Mouse (Mus musculus): ENCODE results near the gene Grik3. TPM values are rescaled to one million over a fixed set of nuclear protein-coding genes. Genes with fewer than 3 reads are reported as not detected.

Gene Grik3
- total RNA-seq, 2 experiments from 2014 or later, result 64.9 to 68.8 TPM

DNA sequence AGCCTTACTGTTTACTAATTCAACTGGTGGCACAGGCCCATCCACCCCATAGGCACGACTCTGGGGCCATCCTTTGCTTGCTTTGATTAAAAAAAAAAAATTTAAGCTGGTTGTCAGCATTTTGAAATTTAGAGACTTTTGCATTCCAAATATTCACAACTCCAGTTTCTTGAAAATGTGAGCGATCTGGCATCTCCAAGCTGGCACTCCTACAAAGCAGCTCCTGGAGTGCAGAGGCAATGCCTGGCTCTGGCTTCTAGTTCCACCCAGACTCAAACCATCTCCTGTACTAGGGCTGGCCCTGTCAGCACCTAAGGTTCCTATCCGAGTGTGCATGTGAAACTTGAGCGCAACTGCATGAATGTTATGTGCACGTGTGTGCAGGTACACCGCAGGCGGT is 208.6 kb downstream of the Grik3 start:
- no peak for DNase-seq

DNA sequence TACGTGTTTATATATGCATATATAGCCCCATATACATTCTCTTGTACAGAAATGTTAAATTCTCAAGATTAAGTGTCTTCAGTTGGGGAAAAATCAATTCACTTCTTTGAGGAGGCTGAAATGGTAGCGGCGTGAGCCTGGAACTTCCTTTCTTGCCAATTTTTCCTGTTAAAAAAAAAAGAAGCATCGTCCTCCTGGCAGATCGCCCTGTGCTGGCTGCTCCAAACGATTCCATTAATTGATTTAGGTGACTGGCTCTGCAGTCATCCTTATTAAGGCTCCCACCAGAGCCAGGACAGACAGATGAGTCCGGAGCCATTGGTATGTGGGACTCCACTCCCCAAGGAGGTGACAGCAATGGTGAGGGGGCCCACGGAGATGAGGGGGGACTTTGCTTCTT is 209.8 kb downstream of the Grik3 start:
- DNase-seq, result peak; percentile 78
- intact Hi-C loops (cut with DNase I), result no loop called here

More for the DNA sequence above, 208.6 kb downstream of the Grik3 start:
- intact Hi-C loops (cut with DNase I), result no loop called here

DNA sequence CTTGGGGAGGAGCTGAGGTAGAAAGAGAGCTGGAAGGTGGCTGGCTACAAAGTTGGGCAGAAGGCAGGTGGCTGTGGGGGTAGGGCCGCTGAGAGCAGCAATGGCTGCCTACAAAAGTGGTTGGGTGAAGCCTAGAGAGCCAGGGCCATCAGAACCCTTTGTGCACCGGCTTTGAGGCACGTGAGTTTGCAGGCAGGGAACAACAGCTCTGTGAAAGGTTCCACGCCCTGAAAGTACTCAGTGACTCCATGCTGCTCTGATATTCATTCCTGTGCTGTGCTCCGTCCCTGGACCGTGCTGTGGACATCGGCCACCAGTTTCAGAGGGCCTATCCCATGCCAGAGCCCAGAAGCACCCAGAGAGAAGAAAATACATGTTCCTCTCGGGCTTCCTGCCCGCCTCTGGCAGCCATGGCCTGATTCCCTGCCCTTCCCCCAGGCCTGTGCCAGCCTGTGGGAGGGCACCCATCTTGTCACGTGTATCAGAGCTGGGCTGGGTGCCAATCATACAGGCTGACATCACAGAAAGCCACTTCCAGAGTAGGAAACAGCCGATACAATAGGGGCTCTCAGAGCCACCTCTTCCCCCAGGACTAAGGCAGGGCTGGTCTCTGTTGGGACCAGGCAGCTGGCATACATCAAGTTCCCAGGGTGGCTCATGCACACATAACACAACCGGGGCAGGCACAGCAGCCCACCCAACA is 212.3 kb downstream of the Grik3 start:
- DNase-seq, result peak; percentile 97
- intact Hi-C loops (cut with DNase I), result no loop called here

DNA sequence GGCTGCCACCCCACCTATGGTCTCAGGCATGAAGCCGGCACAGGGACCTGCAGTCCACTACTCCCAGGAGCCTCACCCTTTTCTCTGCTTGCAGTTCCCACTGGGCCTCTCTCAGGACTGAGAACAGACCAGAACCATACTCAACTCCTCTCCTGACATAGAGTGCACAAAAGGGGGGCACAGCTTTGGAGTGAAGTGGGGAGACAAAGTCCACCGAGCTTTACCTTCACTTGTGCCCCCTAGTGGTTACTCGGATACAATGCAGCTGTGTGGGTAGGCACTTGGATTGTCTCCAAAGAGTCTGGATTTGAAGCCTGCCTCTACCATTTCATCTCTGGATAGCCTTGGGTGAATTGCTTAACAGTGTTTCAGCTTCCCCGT is 212.8 kb downstream of the Grik3 start:
- intact Hi-C loops (cut with DNase I), result no loop called here
- DNase-seq, result no peak

DNA sequence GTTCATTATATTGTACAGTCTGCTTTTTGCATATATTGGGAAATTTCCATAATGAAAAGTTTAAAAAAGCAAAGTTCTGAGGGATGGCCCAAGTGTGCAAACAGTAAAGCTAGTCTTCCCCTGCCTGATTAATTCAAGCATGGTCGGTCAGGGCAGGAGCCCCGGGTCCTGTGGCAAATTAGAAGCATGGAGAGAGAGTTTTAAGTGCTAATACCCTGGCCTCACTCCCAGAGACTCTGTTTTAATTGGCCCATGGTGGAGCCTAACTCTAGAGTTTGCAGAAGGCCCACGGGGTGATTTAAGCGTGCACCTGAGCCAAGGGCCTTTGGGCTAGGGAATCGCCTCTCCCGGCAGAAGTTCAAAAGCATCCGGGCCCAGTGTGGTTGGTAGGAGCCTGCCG is 215.2 kb downstream of the Grik3 start:
- no peak for DNase-seq
- intact Hi-C loops (cut with DNase I), result no loop called here

DNA sequence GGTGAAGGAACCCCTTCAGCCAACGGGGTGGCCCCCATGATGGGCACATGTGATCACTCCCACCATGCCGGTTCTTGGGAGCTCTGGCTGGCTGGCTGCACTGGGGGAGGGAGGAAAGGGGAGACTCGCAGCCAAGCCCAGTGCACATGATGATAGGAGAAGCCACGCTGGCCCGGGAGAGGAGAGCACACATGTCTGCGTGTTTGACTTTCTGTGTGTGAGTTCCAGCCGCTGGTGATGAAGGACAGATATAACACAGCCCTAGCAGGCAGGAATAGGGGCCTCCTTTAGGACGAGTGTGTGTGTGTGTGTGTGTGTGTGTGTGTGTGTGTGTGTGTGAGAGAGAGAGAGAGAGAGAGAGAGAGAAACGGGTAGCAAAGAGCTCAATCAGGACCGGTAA is 219.2 kb downstream of the Grik3 start:
- intact Hi-C loops (cut with DNase I), result loop anchor here (10.0 kb wide), 1 partner anchor 215 kb away; the partner anchor contains the start of gene Grik3
- no peak for DNase-seq

DNA sequence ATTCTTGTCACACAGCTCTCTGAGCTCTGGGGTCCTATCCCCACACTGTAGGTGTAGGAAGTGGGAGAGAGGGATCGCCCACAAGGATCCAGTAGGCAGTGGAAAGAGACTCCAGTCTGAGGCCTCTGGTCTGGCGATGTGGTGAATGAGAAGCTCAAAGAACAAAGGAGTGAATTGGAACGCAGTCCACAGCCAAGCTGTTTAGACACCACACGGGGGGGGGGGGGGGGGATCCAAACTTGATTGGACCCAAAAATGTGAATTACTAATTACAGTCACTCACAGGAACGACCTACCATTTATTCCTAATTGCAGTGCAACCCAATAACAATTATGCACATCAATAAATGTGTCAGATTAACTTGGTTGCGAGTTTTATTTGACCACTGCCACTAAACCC is 227.4 kb downstream of the Grik3 start:
- intact Hi-C loops (cut with DNase I), result loop anchor here (10.0 kb wide), 1 partner anchor 223 kb away; the partner anchor contains the start of gene Grik3
- DNase-seq, result no peak

DNA sequence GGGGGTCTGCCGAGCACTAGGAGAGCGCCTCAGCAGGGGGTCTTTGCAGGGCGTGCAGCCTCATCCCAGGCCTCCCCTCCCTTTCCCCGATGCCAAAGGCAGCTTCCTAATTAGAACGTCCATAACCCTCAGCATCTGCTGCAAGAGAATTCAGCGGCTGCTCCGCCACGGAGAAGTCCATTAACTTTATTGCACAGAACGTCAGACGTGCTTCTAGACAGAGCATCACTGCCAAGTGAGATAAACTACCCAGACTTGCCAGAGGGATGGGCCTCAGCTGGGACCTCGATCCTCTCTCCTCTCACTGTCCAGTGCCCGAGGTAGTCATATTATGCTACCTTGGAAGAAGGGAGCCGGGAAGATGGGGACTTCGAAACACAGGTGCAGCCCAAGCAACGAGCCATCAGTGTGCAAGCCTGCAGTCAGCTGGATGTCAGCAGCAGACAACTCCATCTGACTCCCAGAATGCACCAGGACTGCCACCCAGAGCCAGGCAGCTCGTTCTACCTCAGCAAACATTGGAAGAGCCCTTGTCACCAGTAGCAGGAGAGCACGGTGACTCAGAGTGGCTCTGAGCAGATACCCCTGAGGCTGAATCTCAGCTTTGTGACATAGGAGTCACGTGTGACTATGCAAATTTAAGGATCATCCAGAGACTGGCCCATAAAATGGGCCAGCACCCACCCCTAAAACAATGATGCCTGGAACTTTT is 228.1 kb downstream of the Grik3 start:
- intact Hi-C loops (cut with DNase I), result loop anchor here (10.0 kb wide), 1 partner anchor 224 kb away; the partner anchor contains the start of gene Grik3
- DNase-seq, result no peak

DNA sequence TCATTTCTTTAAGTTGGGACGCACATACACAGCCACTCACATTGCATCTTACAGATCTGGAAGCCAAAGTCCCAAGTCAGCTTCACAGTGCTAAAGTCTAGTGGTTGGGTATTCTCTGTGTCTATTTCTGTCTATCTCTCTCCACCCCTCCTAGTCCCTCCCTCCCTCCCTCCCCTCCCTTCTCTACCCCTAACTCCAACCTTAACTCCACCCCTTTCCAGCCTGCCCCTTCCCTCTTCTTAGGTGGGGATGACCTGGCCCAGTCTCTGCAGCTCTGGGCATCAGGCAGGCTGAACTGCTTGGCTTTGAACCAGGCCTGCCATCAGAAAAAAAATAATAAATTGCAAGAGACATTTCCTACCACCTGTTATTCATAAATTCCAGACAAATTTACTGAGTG is 235.7 kb downstream of the Grik3 start:
- DNase-seq, result no peak
- intact Hi-C loops (cut with DNase I), result no loop called here

DNA sequence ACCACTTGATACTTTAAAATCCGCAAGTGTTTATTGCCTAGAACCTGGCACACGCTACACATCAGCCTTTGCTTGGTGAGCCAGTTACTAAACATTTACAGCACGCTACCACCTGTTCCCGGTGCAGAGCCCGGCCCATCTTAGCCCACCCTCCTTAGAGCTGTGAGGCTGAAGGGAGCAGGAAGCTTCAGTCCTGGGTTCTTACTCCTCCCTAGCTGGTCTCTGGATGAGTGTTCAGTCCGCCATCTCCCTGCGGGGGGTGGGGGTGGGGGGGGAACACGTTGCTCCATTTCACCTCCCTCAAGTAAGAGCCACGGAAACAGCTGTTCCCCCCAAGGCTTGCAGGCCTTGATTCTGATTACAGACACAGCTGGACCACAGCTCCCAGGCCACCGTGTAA is 236.5 kb downstream of the Grik3 start:
- no peak for DNase-seq
- intact Hi-C loops (cut with DNase I), result no loop called here

DNA sequence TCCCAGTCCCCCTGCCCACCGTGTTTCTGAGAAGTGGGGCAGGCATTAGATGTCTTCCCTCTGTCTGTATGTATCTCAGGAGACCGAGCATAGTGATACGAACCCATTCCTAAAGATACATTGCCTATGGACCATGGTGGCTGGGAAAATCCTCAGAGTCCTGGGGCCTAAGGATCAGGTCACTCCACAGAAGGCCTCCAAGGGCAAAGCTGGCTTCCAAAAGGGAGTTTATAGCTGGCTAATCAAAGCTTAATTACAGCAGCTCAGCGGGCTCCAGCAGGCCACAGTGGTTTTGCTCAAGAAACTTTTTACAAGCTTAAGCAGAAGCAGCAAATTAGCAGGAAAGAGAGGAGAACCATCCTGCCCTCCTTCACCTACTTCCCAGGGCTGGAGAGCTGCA is 237.1 kb downstream of the Grik3 start:
- intact Hi-C loops (cut with DNase I), result no loop called here
- no peak for DNase-seq

DNA sequence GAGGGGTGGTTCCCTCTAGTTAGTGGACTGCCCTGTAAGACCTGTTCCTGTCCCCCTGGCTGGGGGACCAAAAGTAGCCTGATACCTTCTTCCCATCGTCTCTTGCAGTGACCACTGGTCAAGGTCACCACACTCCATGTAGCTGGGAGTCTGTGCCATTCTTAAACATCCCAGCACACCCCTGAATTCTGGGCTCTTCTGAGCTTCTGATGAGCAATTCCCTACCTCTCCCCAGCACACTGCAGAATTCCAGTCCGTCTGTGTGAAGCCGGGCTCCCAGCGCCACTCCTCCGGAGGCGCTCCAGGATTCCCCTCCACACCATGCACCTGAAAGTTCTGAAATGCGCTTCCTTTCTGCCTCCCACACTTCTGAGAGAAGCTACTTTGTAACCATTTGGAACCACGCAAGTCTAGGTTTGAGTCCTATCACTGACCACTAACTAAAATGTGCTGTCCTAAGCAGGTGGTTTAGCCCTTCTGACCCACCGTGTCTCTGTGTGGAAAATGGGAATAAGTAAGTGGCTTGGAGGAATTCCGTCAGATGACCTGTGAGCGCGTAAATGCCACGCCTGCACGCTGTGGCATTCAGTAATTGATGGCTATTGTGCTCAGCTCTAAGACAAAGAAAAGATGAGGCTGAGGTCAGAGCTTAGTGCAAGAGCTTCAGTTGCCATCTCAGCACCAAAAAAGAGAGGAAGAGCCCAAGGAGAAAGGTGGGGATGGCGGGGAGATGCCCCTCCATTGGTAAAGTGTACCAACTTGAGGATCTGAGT is 237.8 kb downstream of the Grik3 start:
- no peak for DNase-seq
- intact Hi-C loops (cut with DNase I), result no loop called here

DNA sequence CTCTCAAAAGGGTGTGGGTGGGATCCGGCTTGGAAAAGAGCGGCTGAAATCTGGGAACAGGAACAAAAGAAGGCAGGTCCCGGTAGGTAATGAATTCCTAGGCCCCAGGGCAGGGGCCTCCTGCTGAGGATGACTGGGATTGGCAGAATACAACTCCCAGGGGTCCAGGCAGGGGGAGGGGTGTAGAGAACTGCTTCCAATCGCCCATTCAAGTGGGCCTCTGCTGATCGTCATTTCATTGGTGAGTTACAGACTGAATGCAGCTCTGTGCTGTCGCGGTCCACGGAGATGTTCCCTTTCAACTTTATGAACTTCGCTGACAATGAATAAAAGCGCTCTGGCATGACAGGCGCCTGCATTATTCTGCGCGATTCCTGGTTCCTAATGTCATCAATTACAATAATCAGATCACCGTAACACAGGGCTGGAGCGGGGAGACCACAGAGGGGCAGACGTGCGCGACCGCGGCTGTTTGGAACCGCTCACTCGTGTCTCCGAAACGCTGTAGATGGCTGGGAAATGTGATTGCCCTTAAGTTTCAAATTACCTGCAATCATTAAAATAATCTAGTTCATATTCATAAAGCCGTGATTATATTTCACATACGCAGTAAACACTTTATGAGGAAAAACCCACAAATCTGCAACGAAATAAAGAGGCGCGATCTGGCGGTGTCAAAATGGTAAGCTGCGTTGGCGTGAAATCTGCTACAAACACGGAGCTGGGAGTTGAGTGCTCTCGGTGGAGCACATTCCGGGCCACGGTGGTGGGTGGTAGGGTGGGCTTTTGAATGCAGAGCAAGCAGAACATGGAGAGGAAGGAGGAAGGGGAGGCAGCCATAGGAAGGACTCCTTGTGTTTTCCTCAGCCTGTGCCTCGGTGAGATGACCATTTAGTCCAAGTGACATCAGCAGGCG is 239.1 kb downstream of the Grik3 start:
- intact Hi-C loops (cut with DNase I), result no loop called here
- DNase-seq, result no peak

DNA sequence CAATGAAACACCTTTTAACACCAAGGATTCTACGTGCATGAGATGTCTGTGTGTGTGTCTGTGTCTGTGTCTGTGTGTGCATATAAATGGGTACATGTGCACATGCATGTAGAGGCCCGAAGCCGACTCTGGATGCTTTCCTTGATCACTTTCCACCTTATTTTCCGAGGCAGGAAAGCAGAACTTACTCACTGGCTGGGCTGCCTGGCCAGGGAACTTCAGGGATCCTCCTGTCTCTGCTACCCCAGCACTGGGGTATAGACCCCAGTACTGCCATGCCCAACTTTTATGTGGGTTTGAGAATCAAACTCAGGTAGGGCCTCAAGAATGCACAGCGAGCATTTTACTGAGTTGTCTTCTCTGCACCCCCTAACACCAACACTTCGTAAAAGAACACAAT is 240.3 kb downstream of the Grik3 start:
- DNase-seq, result no peak
- intact Hi-C loops (cut with DNase I), result no loop called here

DNA sequence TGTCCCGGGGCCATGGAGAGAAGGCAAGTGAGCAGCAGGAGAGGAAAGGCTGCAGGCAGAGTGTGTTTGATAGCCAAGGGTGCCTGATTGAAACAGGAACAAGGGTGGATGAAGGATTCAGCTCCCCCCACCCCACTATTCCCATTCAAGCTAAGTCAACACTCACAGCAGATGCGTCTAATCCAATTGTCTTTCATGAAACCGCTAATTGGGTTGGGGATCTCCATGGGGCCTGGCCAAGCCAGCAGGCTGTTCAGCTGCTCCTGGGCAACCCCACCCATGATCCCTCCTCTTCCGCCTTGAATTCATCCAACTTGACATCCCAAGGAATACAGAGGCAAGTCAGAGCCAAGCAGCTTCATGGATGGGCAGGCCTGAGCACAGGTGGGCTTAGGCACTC is 246.3 kb downstream of the Grik3 start:
- intact Hi-C loops (cut with DNase I), result no loop called here

DNA sequence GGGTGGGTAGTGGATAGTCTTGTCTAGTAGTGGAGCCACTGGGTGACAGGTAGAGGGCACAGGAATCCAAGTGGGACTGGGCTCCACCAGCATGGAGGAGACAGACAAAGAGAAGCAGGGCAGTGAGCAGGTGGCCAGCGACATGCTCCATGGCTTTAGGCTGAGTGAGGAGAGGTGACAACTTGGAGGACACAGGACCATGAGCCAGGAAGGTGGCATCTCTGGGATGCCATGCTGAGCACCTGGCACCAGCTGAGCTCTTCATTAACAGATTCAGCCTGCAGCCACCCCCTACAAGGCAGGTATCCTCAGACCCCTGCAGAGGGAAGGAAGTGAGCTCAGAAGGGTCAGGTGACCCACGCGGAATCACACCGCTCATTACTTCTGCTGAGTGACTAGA is 248.3 kb downstream of the Grik3 start:
- intact Hi-C loops (cut with DNase I), result no loop called here
- peak; percentile 52 for DNase-seq

More for the DNA sequence above, 246.3 kb downstream of the Grik3 start:
- DNase-seq, result peak; percentile 42

DNA sequence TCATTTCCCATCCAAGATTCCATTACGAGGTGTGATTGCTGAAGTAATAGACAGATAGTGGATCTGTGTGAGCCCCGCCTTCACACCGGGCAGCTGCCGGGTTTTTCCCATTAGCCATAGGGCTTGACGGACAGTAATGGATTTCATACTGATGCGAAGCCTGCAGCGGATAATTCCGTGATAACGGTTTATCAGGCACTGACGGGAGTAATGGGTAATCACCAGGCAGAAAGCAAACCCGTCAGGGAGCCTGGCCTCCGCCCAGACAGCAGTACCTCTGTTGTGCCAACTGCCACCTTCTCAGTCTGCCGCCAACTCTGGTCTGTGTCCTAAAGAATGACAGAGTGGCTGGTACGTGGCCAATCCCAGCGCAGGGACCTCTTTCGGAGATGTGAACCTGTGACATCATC is 251.7 kb downstream of the Grik3 start:
- peak; percentile 75 for DNase-seq

DNA sequence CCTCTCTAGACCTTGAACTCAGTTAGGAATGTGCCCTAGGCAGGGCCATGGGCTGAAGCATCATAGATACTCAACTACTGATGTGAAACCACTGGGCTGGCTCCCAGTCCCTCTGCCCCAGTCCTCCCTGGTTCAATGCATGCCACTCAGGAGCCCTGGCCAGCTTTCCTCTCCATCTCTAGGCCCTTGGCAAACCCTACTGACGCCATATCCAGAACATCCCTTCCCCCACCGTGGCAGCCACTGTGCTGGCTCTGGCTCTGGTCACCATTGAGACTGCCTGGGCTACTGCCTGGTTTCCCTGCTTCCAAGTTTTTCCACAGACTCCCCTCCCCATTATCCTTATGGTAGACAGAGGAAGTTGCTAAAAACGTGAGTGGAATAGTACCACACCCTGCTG is 255.4 kb downstream of the Grik3 start:
- intact Hi-C loops (cut with DNase I), result no loop called here
- peak; percentile 62 for DNase-seq

More for the DNA sequence above, 251.7 kb downstream of the Grik3 start:
- intact Hi-C loops (cut with DNase I), result no loop called here

DNA sequence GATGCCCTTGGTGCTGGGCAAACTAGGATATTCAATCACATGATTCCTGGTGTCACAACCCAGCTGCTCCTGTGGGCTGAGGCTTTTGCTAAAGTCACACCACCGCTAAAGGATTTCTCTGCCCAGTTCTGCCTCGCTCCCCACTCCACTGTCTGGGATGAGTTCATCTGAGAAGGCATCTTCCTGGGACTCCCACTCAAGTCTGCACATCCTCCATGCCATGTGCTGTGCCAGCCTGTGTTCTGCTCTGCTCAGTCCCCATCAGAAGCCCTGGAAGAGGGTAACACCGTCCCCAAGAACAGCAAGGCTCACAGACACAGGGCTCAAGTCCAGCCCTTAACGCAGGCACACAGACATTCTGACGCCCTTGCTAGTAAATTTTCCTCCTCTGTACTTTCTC is 265.9 kb downstream of the Grik3 start:
- DNase-seq, result no peak

DNA sequence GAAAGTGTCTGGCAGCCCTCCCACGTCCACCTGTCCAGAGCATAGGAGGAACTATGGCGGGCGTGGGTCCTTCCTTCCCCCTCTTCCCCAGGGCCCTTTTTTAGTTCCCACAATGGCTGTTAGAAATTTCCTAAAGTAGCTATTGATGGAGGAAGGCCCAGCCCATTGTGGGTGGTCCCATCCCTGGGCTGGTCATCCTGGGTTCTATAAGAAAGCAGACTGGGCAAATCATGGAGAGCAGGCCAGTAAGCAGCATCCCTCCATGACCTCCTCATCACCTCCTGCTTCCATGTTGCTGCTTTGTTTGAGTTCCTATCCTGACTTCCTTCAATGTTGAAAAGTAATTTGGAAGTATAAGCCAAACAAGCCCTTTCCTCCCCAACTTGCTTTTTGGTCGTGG is 269.8 kb downstream of the Grik3 start:
- intact Hi-C loops (cut with DNase I), result no loop called here
- no peak for DNase-seq

More for the DNA sequence above, 265.9 kb downstream of the Grik3 start:
- intact Hi-C loops (cut with DNase I), result no loop called here
